Mouse (Mus musculus): Measurements from ENCODE around the gene Apoa2.

Gene Apoa2

GRCm38 (mm10) chr1:171224857-171225256, at the start of gene Apoa2:
TSS of gene Apoa2 (plus strand) at chr1:171225054.
- no peak for DNase-seq (ENCODE audit: low read depth, low spot score)

DNA sequence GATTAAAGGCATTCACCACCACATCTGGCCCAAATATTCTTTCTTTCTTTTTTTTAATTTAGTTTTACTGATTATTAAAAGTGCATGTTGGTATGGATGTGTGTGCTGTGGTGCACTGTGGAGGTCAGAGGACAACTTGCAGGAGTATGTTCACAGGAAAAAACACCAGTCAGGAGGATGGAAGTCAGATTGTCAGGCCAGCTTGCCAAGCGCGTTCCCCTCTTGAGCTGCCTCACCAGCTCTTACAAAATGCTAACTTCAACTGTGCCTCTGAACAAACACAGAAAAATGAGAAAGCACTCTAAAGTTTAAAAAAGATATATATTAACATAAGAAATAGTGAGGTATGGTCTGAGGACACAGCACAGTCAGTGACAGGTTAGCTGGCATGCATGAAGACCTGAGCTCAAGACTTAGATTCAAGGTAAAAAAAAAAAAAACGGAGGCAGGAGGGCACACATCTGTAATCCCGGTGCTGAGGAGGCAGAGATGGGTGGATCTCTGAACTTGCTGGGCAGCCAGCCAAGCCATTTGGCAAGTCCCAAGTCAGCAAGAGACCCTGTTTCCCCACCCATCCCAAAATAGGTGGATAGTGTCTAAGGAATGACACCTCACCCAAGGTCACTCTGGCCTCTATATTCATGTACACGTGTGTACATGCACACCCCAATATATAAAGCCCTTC, 45.2 kb upstream of the Apoa2 start:
- DNase-seq (ENCODE audit: low read depth, low spot score): no peak

DNA sequence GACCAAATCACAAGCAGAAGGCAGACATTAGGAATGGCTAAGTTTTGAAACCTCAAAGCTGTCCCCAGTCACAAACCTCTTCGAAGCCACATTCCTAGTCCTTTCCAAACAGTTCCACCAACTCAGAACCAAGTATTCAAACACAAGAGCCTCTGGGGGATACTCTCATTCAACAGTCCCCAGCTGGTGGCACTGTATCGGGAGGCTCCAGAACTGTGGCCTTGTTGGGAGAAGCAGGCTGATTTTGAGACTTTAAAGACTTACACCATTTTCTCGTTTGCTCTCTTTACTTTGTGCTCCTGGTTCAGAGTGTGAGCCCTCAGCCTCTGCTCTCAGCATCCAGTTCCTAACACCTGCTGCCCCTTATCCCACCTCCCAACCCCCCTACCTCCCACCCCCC, 41.8 kb upstream of the Apoa2 start:
- DNase-seq (ENCODE audit: low read depth, low spot score): no peak

DNA sequence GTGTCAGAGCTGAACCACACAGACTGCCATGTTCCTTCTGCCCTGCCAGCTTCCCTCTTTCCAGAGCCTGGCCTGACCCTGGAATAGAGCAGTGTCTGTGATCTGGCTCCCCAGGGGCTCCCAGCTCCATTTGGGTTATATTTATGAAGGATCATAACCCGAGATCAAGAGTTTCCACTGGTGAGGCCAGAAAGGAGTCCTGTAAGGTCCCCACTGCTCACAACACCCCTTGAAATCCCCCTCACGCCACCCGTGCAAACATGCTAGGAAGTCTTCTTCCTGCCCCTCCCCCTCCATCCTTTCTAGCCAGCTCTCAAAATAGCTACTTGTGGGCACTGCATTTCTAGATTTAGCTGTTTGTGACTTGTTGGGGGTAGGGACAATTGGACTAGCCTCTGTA, 41.2 kb upstream of the Apoa2 start:
- DNase-seq (ENCODE audit: low read depth, low spot score): no peak

- DNase-seq (ENCODE audit: low read depth, low spot score): peak; percentile 86
Observed at GRCm38 (mm10) chr1:171184314-171184713, 40.5 kb upstream of the Apoa2 start.

DNA sequence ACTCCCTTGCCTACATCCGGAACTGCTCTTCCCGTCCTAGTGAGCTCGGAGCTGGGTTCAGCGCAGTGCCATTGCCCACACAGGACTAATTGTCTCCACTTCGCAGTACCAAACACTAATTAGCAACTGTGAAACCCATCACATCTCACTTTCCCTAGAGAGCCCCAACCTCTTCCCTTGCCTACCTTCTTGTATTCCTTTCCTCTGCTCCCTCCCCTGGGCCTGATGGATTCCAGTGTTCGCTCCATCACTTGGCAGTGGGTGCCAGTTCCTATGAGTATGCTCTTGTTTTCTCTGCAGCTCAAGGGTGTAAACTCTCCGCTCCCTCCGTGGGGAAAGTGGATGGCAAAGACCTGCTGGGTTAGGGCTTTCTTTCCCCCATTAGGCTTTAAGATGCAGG, 39.2 kb upstream of the Apoa2 start:
- DNase-seq (ENCODE audit: low read depth, low spot score): no peak

DNA sequence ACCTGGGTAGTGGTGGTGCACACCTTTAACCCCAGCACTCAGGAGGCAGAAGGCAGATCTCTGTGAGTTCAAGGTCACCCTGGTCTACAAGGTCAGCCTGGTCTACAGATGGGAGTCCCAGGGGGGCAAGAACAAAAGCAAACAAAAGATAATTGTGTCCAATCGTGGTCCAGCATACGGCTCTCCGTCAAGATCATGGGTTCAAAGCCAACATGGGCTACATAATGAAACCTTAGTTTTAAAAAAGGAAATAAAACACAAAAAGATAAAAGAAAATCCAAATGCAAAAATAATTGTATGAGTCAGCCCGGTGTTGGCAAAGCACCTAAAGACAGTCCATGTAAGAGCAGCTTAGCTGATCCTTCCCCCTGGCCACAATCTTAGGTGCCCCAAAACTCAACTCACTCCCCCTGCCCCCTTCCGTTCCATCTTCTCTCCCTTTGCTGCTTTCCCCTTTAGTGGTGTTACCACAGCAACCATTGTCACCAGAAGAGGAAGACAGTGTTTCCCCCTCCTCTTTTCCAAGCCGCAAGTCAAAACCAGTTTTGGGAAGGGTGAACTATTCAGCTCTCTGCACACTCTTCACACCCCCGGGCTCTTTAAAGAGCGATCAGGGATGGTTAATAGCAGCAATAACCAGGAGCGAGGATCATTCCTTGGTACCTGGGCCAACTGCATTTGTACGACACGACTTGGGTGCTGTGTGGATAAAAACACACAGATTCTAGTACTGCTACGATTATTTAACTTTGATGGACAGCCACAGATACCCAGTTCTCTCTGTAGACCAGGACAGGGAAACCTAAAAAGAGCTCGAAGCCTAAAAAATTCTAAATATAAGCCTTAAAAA, 36.8 kb upstream of the Apoa2 start:
- DNase-seq (ENCODE audit: low read depth, low spot score): no peak

DNA sequence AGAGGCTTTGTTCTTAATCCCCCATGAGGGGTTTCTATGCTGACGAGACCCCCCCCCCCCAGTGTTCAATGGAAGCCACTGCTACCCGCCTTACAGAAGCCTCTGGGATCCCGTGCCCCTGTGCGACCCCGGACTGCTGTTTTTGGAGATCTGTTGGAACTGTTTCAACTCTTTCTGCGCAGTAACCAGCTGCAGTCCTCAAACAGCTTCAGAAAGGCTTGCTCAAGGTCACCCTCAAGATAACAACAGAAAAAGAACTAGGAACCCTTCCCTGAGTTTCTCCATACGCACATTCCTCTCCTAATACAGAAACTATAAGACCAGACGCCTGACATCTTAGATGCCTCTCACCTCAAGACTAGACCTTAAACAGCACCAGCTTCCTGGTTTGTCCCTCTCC, 35.8 kb upstream of the Apoa2 start:
- no peak for DNase-seq (ENCODE audit: low read depth, low spot score)

- DNase-seq (ENCODE audit: low read depth, low spot score): no peak
Observed at GRCm38 (mm10) chr1:171189476-171190114, 35.3 kb upstream of the Apoa2 start.

DNA sequence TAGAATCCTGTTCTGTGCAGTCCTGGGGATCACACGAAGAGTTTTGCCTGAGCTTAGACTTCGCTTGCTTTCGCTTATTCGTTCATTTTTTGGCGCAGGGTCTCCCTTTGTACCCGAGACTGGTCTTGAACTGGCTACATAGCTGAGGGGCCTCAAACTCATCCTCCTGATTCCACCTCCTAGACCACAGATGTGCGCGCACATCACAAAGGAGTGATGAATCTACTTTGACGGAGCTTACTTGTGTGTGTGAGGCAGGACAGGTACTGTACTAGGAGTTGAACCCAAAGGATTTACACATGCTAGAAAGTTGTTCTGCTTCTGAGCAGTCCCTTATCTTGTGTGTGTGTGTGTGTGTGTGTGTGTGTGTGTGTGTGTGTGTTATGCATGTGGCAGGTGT, 34.0 kb upstream of the Apoa2 start:
- no peak for DNase-seq (ENCODE audit: low read depth, low spot score)

GRCm38 (mm10) chr1:171192283-171192682, 32.6 kb upstream of the Apoa2 start:
- no peak for DNase-seq (ENCODE audit: low read depth, low spot score)

DNA sequence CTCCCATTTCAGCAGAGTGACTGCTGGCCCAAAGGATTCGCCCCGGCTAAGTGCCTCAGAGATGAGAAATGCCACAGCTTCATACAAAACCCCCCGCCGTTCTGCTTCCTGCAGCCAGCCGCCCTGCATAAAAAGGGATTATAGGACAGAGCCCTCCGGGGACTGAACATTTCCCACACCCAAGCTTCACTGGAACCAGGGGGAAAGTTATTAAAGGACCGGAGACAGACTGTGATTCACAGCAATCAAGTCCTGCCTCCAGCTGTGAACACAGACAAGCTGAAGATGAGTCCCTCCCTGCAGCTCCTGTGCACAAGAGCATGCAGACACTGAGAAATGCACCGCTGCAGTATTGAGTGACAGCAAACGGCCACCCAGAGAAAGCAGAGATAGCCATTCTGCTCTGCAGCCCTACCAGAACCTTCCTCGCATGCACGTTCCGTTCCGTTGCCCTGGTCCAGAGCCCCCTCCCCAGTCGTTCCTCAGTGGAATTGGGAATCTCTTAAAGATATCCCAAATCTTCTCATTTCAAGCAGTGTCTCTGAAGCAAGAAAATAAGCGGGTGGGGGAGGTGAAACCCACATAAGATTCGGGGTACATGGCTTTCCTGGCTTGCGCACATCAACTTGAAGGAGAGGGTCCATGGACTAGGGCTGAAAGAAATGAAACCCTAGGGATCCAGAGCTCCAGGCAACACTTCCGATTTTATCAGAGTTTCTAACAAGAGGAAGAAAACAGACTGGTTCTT, 31.6 kb upstream of the Apoa2 start:
- DNase-seq (ENCODE audit: low read depth, low spot score): no peak

GRCm38 (mm10) chr1:171193911-171194830, 30.7 kb upstream of the Apoa2 start:
- no peak for DNase-seq (ENCODE audit: low read depth, low spot score)

- DNase-seq (ENCODE audit: low read depth, low spot score): no peak
Observed at GRCm38 (mm10) chr1:171195046-171195822, 29.6 kb upstream of the Apoa2 start.

DNA sequence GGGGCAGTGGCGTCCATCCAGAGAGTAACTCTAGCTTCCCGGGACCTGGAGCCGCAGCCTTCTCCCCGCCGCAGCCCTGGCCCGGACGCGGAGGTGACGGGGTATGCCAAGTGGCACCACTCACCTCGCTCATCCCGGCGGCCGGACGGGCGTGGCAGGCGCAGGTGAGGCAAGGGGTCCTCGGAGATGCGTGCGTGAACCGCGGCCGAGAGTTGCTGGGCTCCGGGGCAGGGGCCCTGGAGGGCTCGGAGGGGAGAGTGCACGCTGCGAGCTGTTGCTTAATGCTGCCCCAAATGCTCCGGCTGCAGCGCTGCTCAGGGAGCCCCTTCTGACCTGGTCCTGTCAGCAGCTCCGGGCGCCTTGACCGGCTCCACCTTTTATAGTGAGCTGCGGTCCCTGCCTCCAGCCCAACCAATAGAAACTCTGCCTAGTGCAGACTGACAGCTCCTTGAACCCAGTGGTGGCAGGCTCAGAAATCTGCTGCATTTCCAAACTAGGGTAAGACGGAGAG, 28.9 kb upstream of the Apoa2 start, which contains the start of gene Pcp4l1:
Pcp4l1 (minus strand) TSS at position 382 of the 511 bp plus-strand sequence.
- no peak for DNase-seq (ENCODE audit: low read depth, low spot score)

GRCm38 (mm10) chr1:171199532-171199931, 25.3 kb upstream of the Apoa2 start:
- no peak for DNase-seq (ENCODE audit: low read depth, low spot score)

GRCm38 (mm10) chr1:171200769-171201168, 24.1 kb upstream of the Apoa2 start:
- DNase-seq (ENCODE audit: low read depth, low spot score): no peak

DNA sequence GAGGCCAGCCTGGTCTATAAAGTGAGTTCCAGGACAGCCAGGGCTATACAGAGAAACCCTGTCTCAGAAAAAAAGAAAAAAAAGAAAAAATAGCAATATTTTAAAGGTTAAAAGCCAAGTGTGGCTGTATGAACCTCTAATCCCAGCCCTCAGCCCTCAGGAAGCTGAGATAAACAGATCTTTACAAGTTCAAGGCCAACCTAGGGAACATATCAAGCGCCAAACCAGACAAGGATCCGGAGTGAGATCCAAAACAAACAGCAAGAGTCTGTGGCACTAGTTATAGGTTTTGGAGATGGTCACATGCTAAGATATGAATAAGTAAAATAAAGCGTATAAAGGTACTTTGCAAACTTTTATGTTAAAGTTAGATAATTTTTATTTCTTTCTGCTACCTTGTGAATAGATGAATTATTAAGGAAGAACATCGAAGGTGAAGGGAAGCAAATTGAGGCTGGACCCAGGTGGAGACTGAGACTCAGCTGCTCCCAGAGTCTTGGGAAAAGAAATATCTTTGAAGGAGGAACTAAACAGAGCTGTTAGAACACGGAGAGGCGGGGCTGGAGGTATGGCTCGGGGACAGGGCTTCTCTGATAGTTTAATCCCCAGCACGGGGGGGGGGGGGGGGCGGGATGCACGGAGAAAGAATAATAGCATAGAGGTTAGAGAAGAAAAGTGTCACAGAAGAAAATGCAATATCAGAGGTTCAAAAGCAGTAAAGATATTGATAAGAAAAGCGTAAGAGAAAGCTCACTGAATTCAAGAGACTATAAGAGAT, 21.2 kb upstream of the Apoa2 start:
- DNase-seq (ENCODE audit: low read depth, low spot score): no peak

DNA sequence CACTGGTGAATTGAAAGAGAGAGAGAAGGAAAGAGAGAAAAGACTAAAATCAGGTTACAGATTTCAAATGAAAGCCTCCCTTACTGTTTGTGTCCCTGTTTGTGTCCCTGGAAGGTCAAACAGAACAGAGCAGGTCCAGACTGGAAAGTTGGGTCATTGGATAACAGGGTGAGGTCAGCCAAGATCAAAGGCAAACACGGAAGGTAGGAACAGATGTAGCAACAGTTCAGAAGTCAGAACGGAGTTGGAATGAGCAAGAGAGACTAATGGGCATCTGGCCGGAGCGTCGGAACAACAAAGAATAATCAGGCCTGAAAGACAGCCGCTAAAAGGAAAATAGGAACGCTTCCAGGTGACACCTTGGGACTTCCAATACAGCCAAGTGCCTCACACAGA, 20.6 kb upstream of the Apoa2 start:
- no peak for DNase-seq (ENCODE audit: low read depth, low spot score)
